Mouse (Mus musculus) ovary, adult 2 months (tissue): ENCODE results near the gene Abhd5. TPM values are rescaled to one million over a fixed set of nuclear protein-coding genes. Genes with fewer than 3 reads are reported as not detected.

ENCODE experiments used
- polyA plus RNA-seq: library from polyadenylated mRNA; depleted of rRNA; stranded (reverse); fragments of >200 nt; gene quantifications from 2 replicates; pipeline ENCODE4 v1.2.3, GENCODE M21; 2012; rRNA removed

Gene Abhd5
- polyA plus RNA-seq, result 8.1 and 13.9 TPM in 2 replicates

DNA sequence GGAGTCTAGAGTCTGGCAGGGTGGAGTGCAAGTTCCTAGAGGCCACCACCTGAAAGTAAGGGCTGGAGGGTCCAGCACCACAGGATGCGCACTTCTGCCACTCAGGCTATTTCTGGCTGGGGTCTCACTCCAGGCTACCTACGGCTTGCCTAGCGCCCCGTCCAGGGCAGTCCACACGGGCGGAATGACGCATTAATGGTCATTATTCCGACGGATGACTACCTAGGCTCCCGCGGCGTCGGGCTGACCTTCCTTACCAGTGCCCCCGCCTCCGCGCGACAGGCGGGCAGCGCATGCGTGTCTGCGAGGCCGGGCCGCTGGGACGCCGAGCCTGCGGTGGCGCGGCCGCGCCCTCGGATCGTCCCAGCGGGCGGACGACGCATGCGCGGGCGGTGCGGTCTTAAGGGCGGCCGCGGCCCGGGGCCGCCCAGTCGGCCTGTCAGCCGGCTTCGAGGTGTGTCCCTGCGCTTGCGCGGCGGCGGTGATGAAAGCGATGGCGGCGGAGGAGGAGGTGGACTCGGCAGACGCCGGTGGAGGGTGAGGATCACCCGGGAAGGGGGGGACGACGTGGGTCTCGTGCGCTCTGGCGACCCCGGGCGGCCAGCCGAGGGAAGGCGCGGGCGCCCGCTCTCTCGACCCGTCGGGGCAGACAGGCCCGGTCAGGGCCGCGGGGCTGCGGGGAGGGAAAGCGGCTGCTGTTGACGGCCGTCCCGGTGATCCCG is at the start of gene Abhd5:
TSS of gene Abhd5 (plus strand) at position 306 of the 722 bp plus-strand sequence.

Other genes with a start within 250 kb of the Abhd5 start
- 61.7 and 72.4 TPM in 2 replicates for gene Snrk, start 234.3 kb upstream of the Abhd5 start, polyA plus RNA-seq
- 56.9 and 67.8 TPM in 2 replicates for gene Ano10, start 57.2 kb upstream of the Abhd5 start, polyA plus RNA-seq